Mouse (Mus musculus) gastrocnemius, postnatal 10 days (tissue): ENCODE results near the gene Cdan1. TPM values are rescaled to one million over a fixed set of nuclear protein-coding genes. Genes with fewer than 3 reads are reported as not detected.
"Not testable (repeated sequence)": the region's sequence is repeated elsewhere in the genome, so short reads cannot be mapped to it uniquely, and the experiment has no call there.

Experiments
- DNase-seq: peaks from one replicate; pipeline ENCODE4 v3.0.0; 2021; ENCODE audit warnings: mixed read lengths
- total RNA-seq, 2 experiments: library from RNA; stranded (reverse); gene quantifications; 2 replicates each; pipeline ENCODE4 v1.2.3; 2021

Gene Cdan1
- total RNA-seq, 2 experiments from 2014 or later = 8.1 to 9.8 TPM

- DNase-seq = no peak
These were observed 104.4 kb downstream of the Cdan1 start for GRCm38 (mm10) chr2:120745496-120745895.

- DNase-seq = no peak
These were observed 117.9 kb downstream of the Cdan1 start for GRCm38 (mm10) chr2:120731877-120732530.

- DNase-seq = peak; percentile 96
These were observed 118.6 kb downstream of the Cdan1 start for GRCm38 (mm10) chr2:120731167-120731862.

GRCm38 (mm10) chr2:120730639-120731166 is 119.2 kb downstream of the Cdan1 start:
- no peak for DNase-seq

GRCm38 (mm10) chr2:120729775-120730585 is 119.9 kb downstream of the Cdan1 start:
- DNase-seq = no peak

- DNase-seq = no peak
These were observed 125.8 kb downstream of the Cdan1 start for GRCm38 (mm10) chr2:120724176-120724575.

GRCm38 (mm10) chr2:120723621-120724020 is 126.3 kb downstream of the Cdan1 start:
- no peak for DNase-seq

GRCm38 (mm10) chr2:120722491-120722890 is 127.4 kb downstream of the Cdan1 start:
- DNase-seq = no peak

GRCm38 (mm10) chr2:120721911-120722310 is 128.0 kb downstream of the Cdan1 start:
- no peak for DNase-seq

GRCm38 (mm10) chr2:120720821-120721220 is 129.1 kb downstream of the Cdan1 start:
- no peak for DNase-seq

GRCm38 (mm10) chr2:120718496-120718895 is 131.4 kb downstream of the Cdan1 start:
- no peak for DNase-seq

- no peak for DNase-seq
These were observed 136.5 kb downstream of the Cdan1 start for GRCm38 (mm10) chr2:120713441-120713840.

- DNase-seq = no peak
These were observed 139.0 kb downstream of the Cdan1 start for GRCm38 (mm10) chr2:120710948-120711347.

GRCm38 (mm10) chr2:120710154-120710553 is 139.8 kb downstream of the Cdan1 start:
- no peak for DNase-seq

GRCm38 (mm10) chr2:120707041-120707440 is 142.9 kb downstream of the Cdan1 start:
- DNase-seq = no peak

GRCm38 (mm10) chr2:120702675-120703074 is 147.3 kb downstream of the Cdan1 start:
- DNase-seq = no peak

GRCm38 (mm10) chr2:120700379-120700885 is 149.5 kb downstream of the Cdan1 start:
- DNase-seq = no peak

GRCm38 (mm10) chr2:120697767-120698166 is 152.2 kb downstream of the Cdan1 start:
- DNase-seq = no peak

- not testable (repeated sequence) for DNase-seq
These were observed 168.8 kb downstream of the Cdan1 start for GRCm38 (mm10) chr2:120681151-120681550.

GRCm38 (mm10) chr2:120670253-120670652 is 179.7 kb downstream of the Cdan1 start:
- DNase-seq = no peak

GRCm38 (mm10) chr2:120667446-120667845 is 182.5 kb downstream of the Cdan1 start:
- no peak for DNase-seq
